Comparison of ENCODE assay signal across 7 mouse cellular contexts in genomic region chrX:52790980-52791593, GRCm38 (mm10). TPM values are rescaled to one million over a fixed set of nuclear protein-coding genes. Genes with fewer than 3 reads are reported as not detected.
DNase-seq lines count a peak whose midpoint lies in the region; ATAC-seq lines count a peak whose summit lies in the region.

Ccdc160 (plus strand) TSS chrX:52791200.

- H3K4me1 ChIP-seq in forebrain, embryonic 10.5 days: peaks cover 29% of the 10 kb centered on the region
- no peaks in the 10 kb centered on the region for H3K4me1 ChIP-seq in heart, embryonic 12.5 days (replicated peaks)
- H3K4me1 ChIP-seq in kidney, embryonic 15.5 days: 0 out of 2 replicates have a peak, but pooled peaks cover 6% of the 10 kb centered on the region
- 0 out of 2 replicates have a peak, but pooled peaks cover 3% of the 10 kb centered on the region for H3K4me1 ChIP-seq in limb, embryonic 12.5 days (replicated peaks)
- 0 out of 2 replicates have a peak, but pooled peaks cover 7% of the 10 kb centered on the region for H3K4me1 ChIP-seq in midbrain, embryonic 14.5 days (ENCODE audit: control insufficient read depth, insufficient read depth, low read length)
- no peaks in the 10 kb centered on the region for H3K4me1 ChIP-seq in stomach, embryonic 16.5 days (ENCODE audit: control insufficient read depth, insufficient read depth, low read length)

- H3K9ac ChIP-seq in heart, embryonic 12.5 days: no peak within 1 kb of the TSS
- H3K9ac ChIP-seq in kidney, embryonic 15.5 days: 0 out of 2 replicates have a peak within 1 kb of the TSS, but pooled peaks have one; percentile 33
- no peak within 1 kb of the TSS for H3K9ac ChIP-seq in limb, embryonic 12.5 days (replicated peaks)
- H3K9ac ChIP-seq in midbrain, embryonic 14.5 days (replicated peaks; ENCODE audit: low read length): peak within 1 kb of the TSS; percentile 41; the same call in 1 of the 2 replicates
- peak within 1 kb of the TSS; percentile 50 for H3K9ac ChIP-seq in stomach, embryonic 16.5 days (ENCODE audit: low read length)

- whole genome bisulfite sequencing in forebrain, embryonic 10.5 days: 14% methylated on average over 26 of the region's 26 CpGs
- 17% methylated on average over 26 of the region's 26 CpGs for WGBS in heart, embryonic 12.5 days
- WGBS in kidney, embryonic 15.5 days: 17% methylated on average over 26 of the region's 26 CpGs
- WGBS in limb, embryonic 12.5 days: 16% methylated on average over 26 of the region's 26 CpGs
- 18% methylated on average over 26 of the region's 26 CpGs for WGBS in midbrain, embryonic 14.5 days
- WGBS in stomach, embryonic 16.5 days: 15% methylated on average over 26 of the region's 26 CpGs

- peak within 1 kb of the TSS; percentile 65 for H3K4me2 ChIP-seq in heart, embryonic 12.5 days
- peak within 1 kb of the TSS; percentile 61 for H3K4me2 ChIP-seq in kidney, embryonic 15.5 days
- peak within 1 kb of the TSS; percentile 54 for H3K4me2 ChIP-seq in limb, embryonic 12.5 days
- peak within 1 kb of the TSS; percentile 50 for H3K4me2 ChIP-seq in midbrain, embryonic 14.5 days (ENCODE audit: low read length)
- peak within 1 kb of the TSS; percentile 54 for H3K4me2 ChIP-seq in stomach, embryonic 16.5 days (ENCODE audit: low read depth, low read length)

- H3K9me3 ChIP-seq in forebrain, embryonic 10.5 days: no peaks in the 10 kb centered on the region
- no peaks in the 10 kb centered on the region for H3K9me3 ChIP-seq in heart, embryonic 12.5 days (replicated peaks)
- H3K9me3 ChIP-seq in kidney, embryonic 15.5 days (replicated peaks): no peaks in the 10 kb centered on the region
- H3K9me3 ChIP-seq in limb, embryonic 12.5 days: no peaks in the 10 kb centered on the region
- no peaks in the 10 kb centered on the region for H3K9me3 ChIP-seq in midbrain, embryonic 14.5 days (ENCODE audit: control insufficient read depth, low read length)
- no peaks in the 10 kb centered on the region for H3K9me3 ChIP-seq in stomach, embryonic 16.5 days (replicated peaks; ENCODE audit: control insufficient read depth, low read length)

- peak; percentile 50 for DNase-seq in cerebellum, adult 11 months
- DNase-seq in forebrain, embryonic 10.5 days (ENCODE audit: extremely low spot score, low spot score): peak; percentile 83
- peak; percentile 89 for DNase-seq in midbrain, embryonic 14.5 days

- H3K4me3 ChIP-seq in forebrain, embryonic 10.5 days: peak within 1 kb of the TSS; percentile 56
- peak within 1 kb of the TSS; percentile 45 for H3K4me3 ChIP-seq in heart, embryonic 12.5 days
- H3K4me3 ChIP-seq in kidney, embryonic 15.5 days (replicated peaks): peak within 1 kb of the TSS; percentile 47
- H3K4me3 ChIP-seq in limb, embryonic 12.5 days (replicated peaks): peak within 1 kb of the TSS; percentile 42
- H3K4me3 ChIP-seq in midbrain, embryonic 14.5 days (replicated peaks; ENCODE audit: low read depth, low read length): peak within 1 kb of the TSS; percentile 44
- H3K4me3 ChIP-seq in stomach, embryonic 16.5 days (replicated peaks; ENCODE audit: low read length): peak within 1 kb of the TSS; percentile 45

- H3K27ac ChIP-seq in forebrain, embryonic 10.5 days: peak within 1 kb of the TSS; percentile 88
- H3K27ac ChIP-seq in heart, embryonic 12.5 days (ENCODE audit: poor library complexity, severe bottlenecking): no peak within 1 kb of the TSS
- H3K27ac ChIP-seq in kidney, embryonic 15.5 days: peak within 1 kb of the TSS; percentile 75
- no peak within 1 kb of the TSS for H3K27ac ChIP-seq in limb, embryonic 12.5 days
- peak within 1 kb of the TSS; percentile 68; the same call in 1 of the 2 replicates for H3K27ac ChIP-seq in midbrain, embryonic 14.5 days (replicated peaks; ENCODE audit: low read depth, low read length)
- H3K27ac ChIP-seq in stomach, embryonic 16.5 days (ENCODE audit: low read length): no peak within 1 kb of the TSS

- ATAC-seq in heart, embryonic 12.5 days (ENCODE audit: insufficient number of reproducible peaks, low FRiP score): peak; percentile 82
- ATAC-seq in kidney, embryonic 15.5 days (replicated peaks; ENCODE audit: low FRiP score): peak; percentile 97
- peak; percentile 79; the same call in 1 of the 2 replicates for ATAC-seq in limb, embryonic 12.5 days (ENCODE audit: insufficient number of reproducible peaks, insufficient read depth, low FRiP score, low TSS enrichment, low read depth)
- ATAC-seq in midbrain, embryonic 14.5 days (ENCODE audit: low FRiP score, low TSS enrichment): peak; percentile 96
- peak; percentile 86 for ATAC-seq in stomach, embryonic 16.5 days (ENCODE audit: insufficient read depth, low FRiP score)

- no peaks in the 10 kb centered on the region for H3K27me3 ChIP-seq in forebrain, embryonic 10.5 days (ENCODE audit: poor library complexity, severe bottlenecking)
- no peaks in the 10 kb centered on the region for H3K27me3 ChIP-seq in heart, embryonic 12.5 days (replicated peaks)
- H3K27me3 ChIP-seq in kidney, embryonic 15.5 days: 0 out of 2 replicates have a peak, but pooled peaks cover 2% of the 10 kb centered on the region
- peaks cover 3% of the 10 kb centered on the region; the same call in 1 of the 2 replicates for H3K27me3 ChIP-seq in limb, embryonic 12.5 days
- H3K27me3 ChIP-seq in midbrain, embryonic 14.5 days (ENCODE audit: control insufficient read depth, insufficient read depth, low read length): no peaks in the 10 kb centered on the region
- no peaks in the 10 kb centered on the region; the same call in 1 of the 2 replicates for H3K27me3 ChIP-seq in stomach, embryonic 16.5 days (ENCODE audit: control insufficient read depth, insufficient read depth, low read length)

- no peaks in the 10 kb centered on the region for H3K36me3 ChIP-seq in forebrain, embryonic 10.5 days (replicated peaks)
- no peaks in the 10 kb centered on the region for H3K36me3 ChIP-seq in heart, embryonic 12.5 days
- H3K36me3 ChIP-seq in kidney, embryonic 15.5 days: no peaks in the 10 kb centered on the region
- H3K36me3 ChIP-seq in limb, embryonic 12.5 days: no peaks in the 10 kb centered on the region
- no peaks in the 10 kb centered on the region for H3K36me3 ChIP-seq in midbrain, embryonic 14.5 days (ENCODE audit: control insufficient read depth, insufficient read depth, low read length)
- H3K36me3 ChIP-seq in stomach, embryonic 16.5 days (ENCODE audit: control insufficient read depth, insufficient read depth, low read length): no peaks in the 10 kb centered on the region

RNA-seq across cellular contexts. Expression of gene Ccdc160, which starts in this region (rescaled TPM):
- 6.3 and 6.6 TPM in 2 replicates for polyA plus RNA-seq in forebrain, embryonic 10.5 days (2016; fragmentation: Nextera tagmentation; extraction: Ambion mirVana)
- polyA plus RNA-seq in heart, embryonic 12.5 days (2016; fragmentation: Nextera tagmentation; extraction: Ambion mirVana): 0.40 and 0.69 TPM in 2 replicates
- polyA plus RNA-seq in kidney, embryonic 15.5 days (2015; fragmentation: Nextera tagmentation; extraction: Ambion mirVana): 5.7 and 6.3 TPM in 2 replicates
- polyA plus RNA-seq in limb, embryonic 12.5 days (2016; fragmentation: Nextera tagmentation; extraction: Ambion mirVana): 0.83 and 0.95 TPM in 2 replicates
- 6.7 and 8.0 TPM in 2 replicates for polyA plus RNA-seq in midbrain, embryonic 14.5 days (2014; fragmentation: Nextera tagmentation; extraction: Ambion mirVana)
- polyA plus RNA-seq in stomach, embryonic 16.5 days (2015; fragmentation: Nextera tagmentation; extraction: Ambion mirVana): 0.57 and 0.81 TPM in 2 replicates

Comparison
In these comparisons a context has a peak if more than half of its experiments do, and no peak if none do; other contexts are left out.
1. Peak in ATAC-seq, H3K4me3 ChIP-seq and H3K4me2 ChIP-seq in heart, embryonic 12.5 days; RNA of the gene not detected or under 1 TPM.
2. Peak in ATAC-seq, H3K4me3 ChIP-seq and H3K4me2 ChIP-seq in limb, embryonic 12.5 days; RNA of the gene not detected or under 1 TPM.
3. Peak in ATAC-seq, H3K4me3 ChIP-seq, H3K9ac ChIP-seq and H3K4me2 ChIP-seq in stomach, embryonic 16.5 days; RNA of the gene not detected or under 1 TPM.
4. H3K27ac ChIP-seq: peak in forebrain, embryonic 10.5 days (single experiment), kidney, embryonic 15.5 days (single experiment) and midbrain, embryonic 14.5 days (single experiment); none in heart, embryonic 12.5 days (single experiment), limb, embryonic 12.5 days (single experiment) and stomach, embryonic 16.5 days (single experiment).
5. H3K9ac ChIP-seq: peak in kidney, embryonic 15.5 days (single experiment) and midbrain, embryonic 14.5 days (single experiment); none in heart, embryonic 12.5 days (single experiment) and limb, embryonic 12.5 days (single experiment).
6. Peak in every context shown above with its lines, with median percentiles within 50 percentile points of each other: DNase-seq, H3K4me3 ChIP-seq, ATAC-seq and H3K4me2 ChIP-seq.